Mouse (Mus musculus) frontal cortex, postnatal 14 days (tissue): Measurements from ENCODE around the gene Pkn3.

Experiments
- DNase-seq, 2 experiments: peaks; one replicate each; pipeline ENCODE4 v3.0.0; 2022; ENCODE audit warnings: low spot score in 2 of 2

Pkn3 gene

GRCm38 (mm10) chr2:30063235-30063634 is 14.2 kb upstream of the Pkn3 start:
- no peak for DNase-seq

DNA sequence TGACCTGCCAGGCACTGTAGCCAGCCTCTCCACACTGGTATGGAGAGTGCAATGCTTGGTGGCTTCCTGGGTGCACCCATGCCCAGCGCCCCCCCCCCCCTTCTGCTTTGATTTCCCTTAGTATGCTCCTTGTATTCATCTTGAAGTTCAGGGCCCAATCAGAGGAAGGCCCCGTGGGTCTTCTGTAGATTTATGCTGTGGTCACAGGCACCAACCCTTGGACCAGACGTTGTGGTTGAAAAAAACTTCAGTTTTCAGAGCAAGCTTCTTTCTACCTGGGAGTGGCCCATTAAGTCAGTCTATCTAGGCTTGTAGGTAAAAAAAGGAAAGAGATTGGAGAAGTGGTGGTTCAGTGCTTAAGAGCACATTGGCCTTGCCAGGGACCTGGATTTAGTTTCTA is 13.7 kb upstream of the Pkn3 start:
- DNase-seq: no peak

DNA sequence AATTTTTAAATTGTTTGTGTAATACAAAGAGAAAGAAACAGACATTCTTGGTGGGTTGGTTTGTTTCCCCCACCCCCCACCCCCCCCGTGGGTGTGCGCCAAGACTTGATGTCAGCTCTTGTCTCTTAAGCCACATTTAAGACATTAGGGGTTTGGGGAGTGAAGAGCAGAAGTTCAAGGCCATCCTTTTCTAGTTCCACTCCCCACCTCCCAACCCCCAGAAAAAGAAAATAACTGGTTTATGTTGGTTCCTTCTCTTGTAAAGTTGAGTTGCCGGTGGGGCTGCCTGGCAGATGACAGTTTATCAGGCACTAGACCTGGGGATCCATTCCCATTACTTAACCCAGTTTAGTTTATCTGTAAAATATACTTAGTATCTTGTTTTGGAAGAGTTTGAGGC is 13.2 kb upstream of the Pkn3 start:
- no peak for DNase-seq

DNA sequence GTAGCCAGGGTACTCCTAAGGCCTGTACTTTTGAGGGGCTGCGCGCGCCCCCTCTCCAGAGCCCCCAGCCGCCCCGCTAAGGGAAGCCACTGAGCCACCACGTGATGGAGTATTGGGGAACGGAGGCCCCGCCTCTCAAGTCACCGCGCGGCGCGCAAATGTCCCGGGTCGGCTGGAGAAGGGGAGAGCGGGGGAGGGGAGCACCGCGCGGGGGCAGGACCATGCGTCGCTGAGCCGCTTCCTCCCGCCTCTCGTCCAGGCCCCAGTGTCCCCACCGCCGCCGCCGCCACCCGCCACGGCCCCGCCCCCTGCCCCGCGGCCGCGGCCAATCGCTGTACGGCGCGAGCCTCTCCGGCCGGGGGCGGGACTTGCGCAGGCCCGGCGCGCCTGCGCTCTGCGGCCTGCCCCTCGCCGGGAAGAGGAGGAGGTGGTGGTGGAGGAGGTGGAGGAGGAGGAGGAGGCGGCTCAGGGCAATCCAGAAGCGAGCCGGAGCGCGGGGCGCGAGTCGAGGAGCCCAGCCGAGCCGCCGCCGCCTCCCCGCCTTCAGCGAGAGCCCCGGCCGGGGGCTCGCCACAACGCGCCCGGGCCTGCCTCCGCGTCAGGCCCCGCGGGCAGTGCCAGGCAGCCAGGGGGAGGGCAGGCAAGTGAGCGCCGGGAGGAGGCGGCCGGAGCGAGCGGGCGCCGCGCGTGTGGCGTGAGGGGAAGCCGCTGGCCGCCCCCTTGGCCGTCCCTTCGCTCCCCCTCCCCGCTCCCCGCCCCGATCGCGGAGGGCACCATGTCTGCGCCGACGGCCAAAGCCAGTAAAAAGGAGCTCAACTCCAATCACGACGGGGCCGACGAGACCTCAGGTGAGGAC is 11.2 kb upstream of the Pkn3 start:
- DNase-seq: peak; percentile 85 to 87

GRCm38 (mm10) chr2:30067031-30067888 is 10.2 kb upstream of the Pkn3 start:
- DNase-seq: peak in 1 of 2 experiments; percentile 34

- DNase-seq: no peak
These were observed 9.5 kb upstream of the Pkn3 start for GRCm38 (mm10) chr2:30067962-30068361.

DNA sequence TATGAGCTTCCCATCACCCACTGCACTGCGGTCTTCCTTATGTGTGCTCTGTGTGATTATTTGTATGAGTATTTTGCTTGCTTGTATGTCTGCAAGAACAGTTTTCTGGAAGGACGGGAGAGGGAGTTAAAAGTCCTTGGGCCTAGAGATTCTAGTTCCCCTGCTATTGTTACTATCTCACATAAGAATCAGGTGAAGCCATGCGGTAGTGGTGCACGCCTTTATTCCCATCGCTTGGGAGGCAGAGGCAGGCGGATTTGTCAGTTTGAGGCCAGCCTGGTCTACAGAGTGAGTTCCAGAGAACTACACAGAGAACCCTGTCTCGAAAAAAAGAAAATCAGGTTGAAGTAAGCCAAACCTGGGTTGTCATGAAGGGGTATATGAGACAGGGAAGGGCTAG is 4.6 kb upstream of the Pkn3 start:
- no peak for DNase-seq

- DNase-seq: no peak
These were observed 4.2 kb upstream of the Pkn3 start for GRCm38 (mm10) chr2:30073285-30073684.

- no peak for DNase-seq
These were observed 1.9 kb upstream of the Pkn3 start for GRCm38 (mm10) chr2:30075625-30076024.

GRCm38 (mm10) chr2:30076439-30076838 is 1.0 kb upstream of the Pkn3 start:
- DNase-seq: no peak

DNA sequence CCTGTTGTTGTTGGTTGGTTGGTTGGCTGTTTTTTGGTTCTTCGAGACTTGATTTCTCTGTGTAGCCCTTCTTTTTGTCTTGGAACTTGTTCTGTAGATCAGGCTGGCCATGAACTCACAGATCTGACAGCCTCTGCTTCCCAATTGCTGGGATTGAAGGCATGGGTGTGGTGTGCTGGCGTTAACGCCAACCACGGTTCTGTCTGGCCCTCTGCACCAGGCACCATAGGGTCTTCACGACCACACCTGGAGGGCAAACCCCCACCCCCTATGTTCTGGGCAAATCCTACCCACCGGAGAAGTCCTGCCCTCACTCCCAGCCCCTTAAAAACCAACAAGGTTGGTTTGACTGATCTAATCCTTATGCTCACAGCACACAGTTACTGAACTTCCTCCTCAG is 525 bp upstream of the Pkn3 start:
- DNase-seq: no peak

DNA sequence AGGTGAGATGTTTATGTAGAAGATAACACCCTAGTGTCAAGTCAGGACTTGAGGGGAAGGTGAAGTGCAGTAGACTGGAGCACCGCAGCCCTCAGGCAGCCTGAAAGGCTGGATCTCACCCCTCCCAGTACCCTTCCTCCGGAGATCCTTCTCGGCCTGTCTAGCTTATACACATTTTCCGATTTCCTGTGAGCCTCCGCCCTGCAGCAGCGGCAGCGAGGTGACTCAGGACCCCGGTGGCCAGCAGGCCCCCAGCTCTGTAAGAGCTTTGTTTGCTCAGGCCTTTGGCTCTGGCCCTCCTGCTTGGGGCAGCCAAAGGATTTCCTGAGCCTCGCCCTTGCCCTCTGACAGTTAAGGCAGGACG is 847 bp downstream of the Pkn3 start:
- DNase-seq: no peak

DNA sequence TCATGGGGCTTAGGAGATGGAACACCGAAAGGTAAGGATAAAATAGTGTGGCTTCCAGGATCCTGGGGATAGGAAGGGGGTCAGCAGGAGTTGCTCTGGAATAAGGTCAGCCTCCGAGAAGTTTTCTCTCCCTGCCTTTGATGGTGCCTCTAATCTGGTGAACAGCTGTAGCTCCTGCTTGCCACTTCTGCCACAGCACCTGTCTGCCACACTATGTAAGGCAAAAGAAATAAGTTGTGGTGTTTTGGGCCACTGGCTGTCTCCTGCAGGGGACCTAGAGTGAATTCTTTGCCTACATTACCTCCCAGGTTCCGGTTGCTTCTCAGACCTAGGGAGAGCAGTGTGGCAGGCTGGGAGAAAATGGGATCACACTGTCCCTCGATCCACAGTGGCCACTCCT is 1.3 kb downstream of the Pkn3 start:
- no peak for DNase-seq

DNA sequence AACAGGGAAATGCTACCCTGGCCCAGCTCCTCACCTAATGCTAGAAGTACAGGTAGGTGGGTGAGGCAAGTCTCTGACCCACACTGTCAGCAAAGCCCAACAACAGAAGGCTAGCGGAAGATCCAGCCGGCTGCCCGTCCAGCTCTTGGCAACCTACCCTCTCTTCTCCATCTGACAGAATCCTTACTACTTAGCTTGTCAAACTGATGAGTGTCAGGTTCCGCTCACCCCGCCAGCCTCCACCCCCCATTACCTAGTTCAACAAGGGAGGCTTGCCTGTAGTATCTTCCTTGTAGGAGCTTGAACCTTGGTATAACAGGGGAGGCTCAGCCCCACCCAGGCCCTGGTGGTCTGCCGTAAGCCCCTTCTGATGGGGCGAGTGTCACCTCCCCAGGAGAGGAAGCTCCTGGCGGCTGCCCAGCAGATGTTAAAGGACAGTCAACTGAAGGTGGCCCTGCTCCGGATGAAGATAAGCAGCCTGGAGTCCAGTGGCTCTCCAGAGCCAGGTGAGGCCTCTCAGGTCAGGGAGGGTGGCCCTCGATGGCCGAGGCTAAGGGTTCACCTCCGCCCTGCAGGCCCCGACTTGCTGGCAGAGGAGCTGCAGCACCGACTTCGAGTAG is 2.8 kb downstream of the Pkn3 start:
- DNase-seq: no peak

GRCm38 (mm10) chr2:30084113-30084512 is 6.6 kb downstream of the Pkn3 start:
- no peak for DNase-seq

DNA sequence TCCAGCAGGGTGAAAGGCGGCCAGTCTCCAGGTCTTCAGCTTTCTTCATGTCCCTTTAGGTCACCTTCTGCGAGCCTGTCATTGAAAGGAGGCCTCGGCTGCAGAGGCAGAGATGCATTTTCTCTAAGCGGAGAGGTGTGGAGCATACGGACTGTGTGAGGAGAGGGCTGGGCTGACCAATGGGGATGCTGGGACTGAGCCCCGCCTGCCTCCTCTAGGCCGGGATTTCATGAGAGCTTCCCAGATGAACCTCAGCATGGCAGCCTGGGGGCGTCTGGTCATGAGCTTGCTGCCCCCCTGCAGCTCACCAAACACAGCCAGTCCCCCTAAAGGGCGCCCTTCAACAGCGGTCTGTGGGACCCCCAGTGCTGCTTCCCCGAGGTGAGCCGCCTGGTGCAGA is 7.1 kb downstream of the Pkn3 start:
- DNase-seq: no peak

DNA sequence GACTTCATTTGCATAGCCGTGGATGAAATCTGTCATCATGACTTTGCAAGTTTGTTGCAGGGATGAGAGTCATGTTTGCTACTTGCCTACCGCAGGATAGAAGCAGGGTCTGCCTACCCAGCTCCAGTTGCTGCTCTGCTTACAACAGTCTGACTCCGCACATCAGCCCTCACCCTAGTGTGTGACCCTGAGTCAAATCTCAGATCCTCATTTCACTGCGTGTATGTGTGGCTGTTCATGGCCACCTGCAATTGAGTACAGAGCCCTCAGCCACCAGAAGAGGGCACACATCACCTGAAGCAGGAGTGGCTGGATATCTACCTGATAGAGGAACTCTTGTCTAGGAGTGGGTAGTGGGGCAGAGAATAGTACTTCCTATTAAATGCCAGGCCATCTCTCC is 9.8 kb downstream of the Pkn3 start:
- DNase-seq: no peak

DNA sequence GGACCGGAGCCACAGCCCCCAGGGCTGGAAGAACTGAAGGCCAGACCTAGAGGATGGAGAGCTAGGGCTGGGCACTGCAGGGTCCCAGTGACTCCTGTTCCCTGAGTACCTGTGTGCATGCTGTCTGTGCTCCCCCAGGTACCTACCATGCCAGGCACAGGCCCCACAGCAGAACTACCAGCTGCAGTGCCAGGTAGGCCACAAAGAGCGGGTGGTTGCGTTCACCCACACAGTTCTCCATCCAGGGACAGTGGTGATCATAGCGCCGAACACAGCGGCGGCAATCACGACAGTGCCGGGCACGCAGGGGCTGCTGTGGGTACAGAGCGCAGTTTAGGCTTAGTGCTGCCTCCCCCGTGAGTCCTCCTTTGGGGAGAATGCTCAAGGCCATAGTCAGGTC is 14.0 kb downstream of the Pkn3 start:
- DNase-seq: no peak

DNA sequence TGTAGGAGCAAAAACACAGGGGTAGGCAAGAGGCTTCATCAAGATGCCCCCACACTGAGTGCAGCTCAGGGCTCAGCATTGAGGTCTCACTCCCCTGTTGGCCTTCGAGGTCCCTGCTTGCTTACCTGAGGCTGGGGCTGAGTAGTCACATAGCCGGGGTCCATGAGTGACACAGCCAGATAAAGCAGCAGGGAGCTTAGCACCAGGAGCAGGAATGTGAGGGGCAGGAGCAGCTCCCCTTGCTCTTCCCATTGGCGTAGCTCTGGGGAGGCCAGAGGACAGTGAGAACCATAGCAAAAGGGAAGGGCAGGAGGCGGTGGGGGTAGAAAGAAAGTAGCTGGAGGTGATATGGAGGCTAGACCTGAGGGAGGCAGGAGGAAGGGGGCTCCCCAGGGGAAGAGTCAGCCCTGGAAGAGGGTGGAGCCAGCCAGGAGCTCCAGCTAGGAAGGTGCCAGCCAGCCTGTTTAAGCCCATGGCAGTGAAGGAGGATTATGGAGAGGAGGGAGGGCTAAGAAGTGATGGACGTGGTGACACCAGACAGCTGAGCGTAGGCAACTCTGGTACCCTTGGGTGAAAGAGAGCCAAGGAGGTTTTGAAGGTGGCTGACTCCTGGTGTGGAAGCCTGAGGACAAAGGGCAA is 14.9 kb downstream of the Pkn3 start:
- no peak for DNase-seq

DNA sequence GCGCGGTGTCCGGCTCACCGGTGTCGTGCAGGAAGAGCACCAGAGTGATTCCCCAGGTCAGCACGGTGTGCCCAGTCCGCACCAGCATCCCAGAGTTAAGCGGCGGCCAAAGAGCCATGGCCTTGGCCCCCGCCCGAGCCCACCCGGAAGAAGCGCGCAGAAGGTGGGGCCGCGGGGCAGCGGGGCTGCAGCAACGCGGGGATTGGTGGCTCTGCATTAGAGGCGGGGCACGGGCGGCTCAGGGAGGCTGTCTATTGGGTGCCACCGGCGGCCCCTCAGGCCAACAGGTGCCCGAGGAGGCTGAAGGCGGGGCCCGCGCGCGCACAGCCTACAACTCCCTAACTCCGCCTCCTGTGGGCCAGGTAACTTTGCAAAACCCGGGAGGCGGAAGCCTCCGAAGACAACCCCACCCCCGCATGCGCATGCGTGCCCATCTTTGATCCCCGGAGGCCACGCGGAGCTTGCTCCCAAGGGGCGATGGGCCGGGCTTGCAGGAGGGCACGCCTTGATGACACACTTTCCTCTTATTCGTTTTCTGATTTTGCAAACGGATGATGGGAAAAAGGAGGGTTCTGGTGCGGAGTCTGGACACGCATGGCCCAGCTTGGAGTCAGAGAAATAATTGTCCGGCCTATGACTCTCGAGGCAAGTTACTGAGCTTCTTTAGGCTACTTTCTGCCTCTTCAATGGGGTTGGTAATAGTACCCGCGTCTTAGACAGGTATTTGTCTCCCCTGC is 16.2 kb downstream of the Pkn3 start, which contains the start of gene Zdhhc12:
TSS of gene Zdhhc12 (minus strand) at position 178 of the 737 bp plus-strand sequence.
- DNase-seq: peak; percentile 92

DNA sequence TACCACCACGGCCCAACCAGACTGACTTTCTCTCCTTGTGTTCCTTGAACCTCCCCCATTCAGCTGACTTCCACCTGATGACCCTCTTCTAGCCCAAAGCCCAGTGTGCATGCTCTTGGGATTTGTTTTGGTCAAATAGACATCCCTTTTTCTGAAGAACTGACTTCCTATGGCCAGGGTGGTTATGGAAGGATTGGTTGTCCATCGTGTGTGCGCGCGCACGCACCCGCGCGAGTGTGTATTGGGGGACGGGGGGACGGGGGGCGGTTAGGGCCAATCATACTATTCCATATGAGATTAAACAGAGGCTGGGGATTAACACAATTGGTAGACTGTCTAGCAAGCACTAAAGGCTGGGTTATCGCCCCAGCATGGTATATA is 16.7 kb downstream of the Pkn3 start:
- no peak for DNase-seq
